Mouse (Mus musculus): Measurements from ENCODE around the gene Gm8126.
"Not testable (repeated sequence)": the region's sequence is repeated elsewhere in the genome, so short reads cannot be mapped to it uniquely, and the experiment has no call there.

- not testable (repeated sequence) for TF ChIP-seq POLR2A (IDR thresholded peaks at IDR 0.05; ENCODE audit: control insufficient read depth, low read depth, low read length); CTCF (IDR thresholded peaks at IDR 0.05; ENCODE audit: control insufficient read depth, insufficient read depth, insufficient replicate concordance, low read depth, low read length)
Measured at GRCm38 (mm10) chr14:43275752-43276151, 17.3 kb downstream of the Gm8126 start.
